Mouse (Mus musculus) mouse embryonic stem cell (cell line): ENCODE measurements around the gene Zbtb12.
"Not testable (repeated sequence)": the region's sequence is repeated elsewhere in the genome, so short reads cannot be mapped to it uniquely, and the experiment has no call there.

Experiments used
- in situ Hi-C, 2 experiments: fragments of 300-500 bp; cut with MboI; formaldehyde crosslinking; loops; 1 replicate in 1 of 2; 3 replicates in 1 of 2; pipeline ENCODE4 v1.14.3; 2019 to 2020; ENCODE audit warnings: low sequenced_read_pairs in 2 of 2, low pct_unique_long_range_greater_than_20kb in 1 of 2, mixed read lengths in 1 of 2; ENCODE audit not compliant: unreplicated experiment in 1 of 2

Gene Zbtb12

GRCm38 (mm10) chr17:34879336-34879879 is at the start of gene Zbtb12:
Gene Zbtb12, plus strand, starts transcription at chr17:34879483.
- in situ Hi-C loops = no loop called here

- in situ Hi-C loops = not testable (repeated sequence)
Observed at GRCm38 (mm10) chr17:34830776-34831175, 48.5 kb upstream of the Zbtb12 start.

- in situ Hi-C loops = no loop called here
Observed at GRCm38 (mm10) chr17:34836155-34836855, 43.0 kb upstream of the Zbtb12 start.

GRCm38 (mm10) chr17:34836856-34837221 is 42.4 kb upstream of the Zbtb12 start, which contains the start of the genes Stk19 and Dxo:
Gene Stk19, minus strand, starts transcription at chr17:34836945.
Gene Dxo, plus strand, starts transcription at chr17:34837019.
- in situ Hi-C loops = no loop called here

GRCm38 (mm10) chr17:34837464-34838324 is 41.6 kb upstream of the Zbtb12 start:
- in situ Hi-C loops = no loop called here

GRCm38 (mm10) chr17:34838785-34839184 is 40.5 kb upstream of the Zbtb12 start:
- in situ Hi-C loops = no loop called here

GRCm38 (mm10) chr17:34840736-34841307 is 38.5 kb upstream of the Zbtb12 start:
- in situ Hi-C loops = no loop called here

- in situ Hi-C loops = no loop called here
Observed at GRCm38 (mm10) chr17:34844884-34845283, 34.4 kb upstream of the Zbtb12 start.

- in situ Hi-C loops = no loop called here
Observed at GRCm38 (mm10) chr17:34847192-34847591, 32.1 kb upstream of the Zbtb12 start.

- in situ Hi-C loops = no loop called here
Observed at GRCm38 (mm10) chr17:34847615-34848014, 31.7 kb upstream of the Zbtb12 start.

- in situ Hi-C loops = no loop called here
Observed at GRCm38 (mm10) chr17:34849722-34850516, 29.4 kb upstream of the Zbtb12 start, which contains the start of the genes Skiv2l and Nelfe. Gene Skiv2l, minus strand, starts transcription at chr17:34850210. Gene Nelfe, plus strand, starts transcription at chr17:34850391.

- in situ Hi-C loops = no loop called here
Observed at GRCm38 (mm10) chr17:34850517-34851125, 28.7 kb upstream of the Zbtb12 start.

- in situ Hi-C loops = no loop called here
Observed at GRCm38 (mm10) chr17:34853511-34853910, 25.8 kb upstream of the Zbtb12 start.

GRCm38 (mm10) chr17:34854761-34855160 is 24.5 kb upstream of the Zbtb12 start:
- in situ Hi-C loops = loop anchor here in 1 of 2 experiments (5.0 kb wide), 1 partner anchor 88 kb away; no protein-coding TSS in a partner anchor

GRCm38 (mm10) chr17:34855825-34856224 is 23.5 kb upstream of the Zbtb12 start:
- in situ Hi-C loops = loop anchor here in 1 of 2 experiments (5.0 kb wide), 1 partner anchor 86 kb away; no protein-coding TSS in a partner anchor

GRCm38 (mm10) chr17:34858670-34859069 is 20.6 kb upstream of the Zbtb12 start:
- in situ Hi-C loops = loop anchor here in 1 of 2 experiments (5.0 kb wide), 1 partner anchor 84 kb away; no protein-coding TSS in a partner anchor

GRCm38 (mm10) chr17:34860514-34860913 is 18.8 kb upstream of the Zbtb12 start:
- in situ Hi-C loops = no loop called here
